Mouse (Mus musculus): ENCODE measurements around the gene Mrps12. TPM values are rescaled to one million over a fixed set of nuclear protein-coding genes. Genes with fewer than 3 reads are reported as not detected.

Gene Mrps12
- polyA plus RNA-seq, 1 experiment from 2014 or later, result 144 TPM

DNA sequence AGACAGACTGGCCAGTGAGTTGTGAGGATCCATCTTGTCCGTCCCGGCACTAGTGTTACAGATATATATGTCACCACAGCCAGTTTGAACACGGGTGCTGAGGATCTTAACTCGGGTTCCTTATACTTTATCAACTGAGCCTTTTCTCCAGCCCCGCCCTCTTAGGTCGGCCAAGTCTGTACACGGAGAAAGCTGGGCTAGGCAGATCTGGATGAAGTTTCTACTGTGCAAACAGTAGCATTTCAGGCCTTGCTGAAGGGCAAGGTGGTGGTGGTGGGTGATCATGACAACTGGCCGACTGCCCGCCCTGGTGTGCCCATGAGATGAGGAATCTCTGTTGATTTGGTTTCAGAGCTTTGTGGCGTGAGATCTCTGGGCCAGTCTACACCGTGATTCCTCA is 44.3 kb downstream of the Mrps12 start:
- no peak for ATAC-seq (replicated peaks; ENCODE audit: low FRiP score)
- no peaks in the 10 kb centered on the region for H3K9me3 ChIP-seq (replicated peaks)

DNA sequence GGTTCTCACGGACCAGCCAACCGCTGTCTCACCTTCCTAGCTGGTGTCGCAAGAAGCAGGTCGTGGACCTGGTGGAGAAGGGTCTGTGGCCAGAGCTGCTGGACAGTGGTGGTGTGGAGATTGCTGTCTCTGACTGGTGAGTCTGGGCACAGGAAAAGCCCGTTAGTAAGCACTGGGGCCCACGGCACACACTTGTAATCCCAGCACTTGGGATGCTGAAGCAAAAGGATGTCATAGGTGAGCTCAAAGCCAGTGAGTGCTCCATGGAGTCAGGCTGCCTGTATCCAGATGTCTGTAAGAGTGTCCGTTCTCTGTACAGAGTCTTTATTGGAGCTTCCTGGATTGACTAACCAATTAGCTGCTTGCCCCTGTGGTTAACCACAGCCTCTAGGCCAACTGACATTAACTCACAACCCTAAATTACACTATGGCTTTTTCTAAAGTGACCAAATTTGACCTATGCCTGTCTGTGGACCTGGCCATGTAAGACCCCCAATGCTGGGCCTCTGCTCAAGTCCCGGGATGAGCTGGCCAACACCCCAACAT is 46.6 kb downstream of the Mrps12 start:
- H3K4me1 ChIP-seq, result peaks cover 20% of the 10 kb centered on the region
- no peaks in the 10 kb centered on the region for H3K36me3 ChIP-seq
- no peak overlapping the region for H3K4me3 ChIP-seq (replicated peaks)
- no peaks in the 10 kb centered on the region for H3K9me3 ChIP-seq (replicated peaks)
- ATAC-seq (replicated peaks; ENCODE audit: low FRiP score), result no peak
- H3K9ac ChIP-seq, result no peak overlapping the region
- H3K27me3 ChIP-seq, result no peaks in the 10 kb centered on the region
- H3K27ac ChIP-seq, result no peak overlapping the region
- WGBS, result 55% methylated on average over 8 of the region's 8 CpGs
- H3K4me2 ChIP-seq, result peak overlapping the region; percentile 91

More for the DNA sequence above, 44.3 kb downstream of the Mrps12 start:
- Histone ChIP-seq H3K27ac (no peak overlapping the region), H3K27me3 (no peaks in the 10 kb centered on the region), H3K4me1 (peaks cover 20% of the 10 kb centered on the region), H3K4me2 (no peak overlapping the region), H3K9ac (no peak overlapping the region), H3K36me3 (no peaks in the 10 kb centered on the region), H3K4me3 (replicated peaks) (no peak overlapping the region)
- WGBS, result 92% methylated on average over 11 of the region's 11 CpGs

DNA sequence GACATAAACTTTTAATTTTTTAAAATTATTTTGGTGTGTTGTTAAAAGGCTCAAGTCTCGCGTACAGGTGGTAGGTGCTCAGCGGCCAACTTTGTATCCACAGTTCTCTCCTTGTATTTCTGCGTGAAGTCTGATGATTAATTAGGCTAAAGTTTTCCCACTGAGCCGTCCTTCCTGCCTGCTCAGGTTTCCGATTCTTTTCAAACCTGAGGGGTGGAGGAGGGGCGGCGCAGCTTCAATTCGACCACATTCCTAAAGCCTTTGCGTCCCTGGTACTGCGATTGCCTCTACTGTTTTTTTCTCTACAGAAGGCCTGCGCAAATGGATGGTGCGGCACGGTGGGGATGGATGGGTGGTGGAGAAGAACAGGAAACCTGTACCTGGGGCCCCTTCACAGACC is 47.2 kb downstream of the Mrps12 start:
- no peak for ATAC-seq (replicated peaks; ENCODE audit: low FRiP score)
- Histone ChIP-seq H3K27ac (no peak overlapping the region), H3K9me3 (replicated peaks) (no peaks in the 10 kb centered on the region), H3K4me2 (peak overlapping the region; percentile 91), H3K4me1 (peaks cover 20% of the 10 kb centered on the region), H3K27me3 (no peaks in the 10 kb centered on the region), H3K4me3 (replicated peaks) (peak overlapping the region; percentile 53; the same call in 1 of the 2 replicates), H3K36me3 (no peaks in the 10 kb centered on the region), H3K9ac (no peak overlapping the region)
- 6% methylated on average over 14 of the region's 14 CpGs for WGBS

DNA sequence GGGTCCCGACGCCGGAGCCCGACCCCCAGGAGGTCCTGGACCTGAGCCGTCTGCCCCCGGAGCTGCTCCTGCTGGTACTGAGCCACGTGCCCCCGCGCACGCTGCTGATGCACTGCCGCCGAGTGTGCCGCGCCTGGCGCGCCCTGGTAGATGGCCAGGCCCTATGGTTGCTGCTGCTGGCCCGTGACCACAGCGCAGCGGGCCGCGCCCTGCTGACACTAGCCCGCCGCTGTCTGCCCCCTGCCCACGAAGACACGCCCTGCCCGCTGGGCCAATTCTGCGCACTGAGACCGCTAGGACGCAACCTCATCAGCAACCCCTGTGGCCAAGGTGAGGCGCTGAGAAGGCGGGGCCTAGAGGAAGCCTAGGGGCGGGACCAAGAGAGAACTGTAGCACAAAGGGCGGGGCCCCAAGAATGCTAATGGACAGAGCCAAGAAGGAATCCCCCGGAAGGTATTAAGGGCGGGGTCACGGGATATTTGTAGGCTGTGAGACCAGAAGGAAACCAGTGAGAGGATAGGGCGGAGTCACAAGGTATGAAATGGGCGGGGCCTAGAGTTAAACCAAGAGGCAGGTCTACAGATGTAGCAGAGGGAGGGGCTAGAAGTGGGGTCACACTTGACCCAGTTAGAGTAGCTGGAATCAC is 48.2 kb downstream of the Mrps12 start:
- Histone ChIP-seq H3K27me3 (no peaks in the 10 kb centered on the region), H3K4me2 (peak overlapping the region; percentile 91), H3K36me3 (no peaks in the 10 kb centered on the region), H3K9me3 (replicated peaks) (no peaks in the 10 kb centered on the region), H3K4me3 (replicated peaks) (peak overlapping the region; percentile 53), H3K27ac (no peak overlapping the region), H3K9ac (peak overlapping the region; percentile 39), H3K4me1 (peaks cover 20% of the 10 kb centered on the region)
- ATAC-seq (replicated peaks; ENCODE audit: low FRiP score), result peak; percentile 87
- under 1% methylated on average over 38 of the region's 38 CpGs for WGBS

DNA sequence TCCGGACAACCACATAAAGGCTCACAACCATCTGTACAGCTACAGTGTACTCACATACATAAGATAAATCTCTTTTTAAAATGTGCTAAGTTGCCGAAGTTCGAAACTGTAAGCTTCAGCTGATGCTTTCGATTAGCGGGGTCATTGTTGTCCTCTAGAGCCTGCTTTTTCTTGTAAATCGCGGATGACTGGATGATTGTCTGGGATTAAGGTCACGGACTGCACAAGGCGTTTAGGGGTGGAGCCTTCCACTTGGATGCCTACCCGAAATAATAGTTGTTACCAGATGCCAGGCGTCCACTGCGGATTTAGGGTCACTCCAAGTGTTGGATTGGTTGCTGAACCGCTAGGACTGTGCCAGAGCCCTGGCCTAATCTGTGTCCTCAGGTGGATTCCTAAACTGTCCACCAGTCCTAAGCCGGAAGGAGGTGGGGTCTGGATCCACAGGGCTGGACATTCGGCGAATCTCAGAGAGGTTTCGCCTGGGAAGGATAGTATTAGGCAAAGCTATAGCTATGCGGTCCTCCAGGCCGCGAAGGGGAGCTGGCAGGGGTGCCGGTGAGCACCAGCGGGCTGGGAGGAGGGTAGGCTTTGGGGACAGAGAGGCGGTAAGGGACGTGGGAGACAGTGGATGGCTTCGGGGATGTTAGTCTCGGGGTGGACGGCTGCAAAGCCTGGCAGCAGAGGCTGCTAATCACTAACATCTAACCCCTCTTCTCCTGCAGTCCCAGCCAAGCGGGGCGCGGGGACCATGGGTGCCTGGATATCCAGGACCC is 48.9 kb downstream of the Mrps12 start, which contains the start of gene Fbxo27:
Gene Fbxo27, plus strand, starts transcription at position 305 of the 776 bp plus-strand sequence.
- H3K27ac ChIP-seq, result no peak within 1 kb of the TSS
- H3K9me3 ChIP-seq (replicated peaks), result no peaks in the 10 kb centered on the region
- no peaks in the 10 kb centered on the region for H3K36me3 ChIP-seq
- H3K9ac ChIP-seq, result peak within 1 kb of the TSS; percentile 39
- H3K27me3 ChIP-seq, result no peaks in the 10 kb centered on the region
- H3K4me2 ChIP-seq, result peak within 1 kb of the TSS; percentile 91
- H3K4me3 ChIP-seq (replicated peaks), result peak within 1 kb of the TSS; percentile 53
- peak; percentile 47 for ATAC-seq (replicated peaks; ENCODE audit: low FRiP score)
- peaks cover 20% of the 10 kb centered on the region for H3K4me1 ChIP-seq
- 37% methylated on average over 30 of the region's 30 CpGs for WGBS

DNA sequence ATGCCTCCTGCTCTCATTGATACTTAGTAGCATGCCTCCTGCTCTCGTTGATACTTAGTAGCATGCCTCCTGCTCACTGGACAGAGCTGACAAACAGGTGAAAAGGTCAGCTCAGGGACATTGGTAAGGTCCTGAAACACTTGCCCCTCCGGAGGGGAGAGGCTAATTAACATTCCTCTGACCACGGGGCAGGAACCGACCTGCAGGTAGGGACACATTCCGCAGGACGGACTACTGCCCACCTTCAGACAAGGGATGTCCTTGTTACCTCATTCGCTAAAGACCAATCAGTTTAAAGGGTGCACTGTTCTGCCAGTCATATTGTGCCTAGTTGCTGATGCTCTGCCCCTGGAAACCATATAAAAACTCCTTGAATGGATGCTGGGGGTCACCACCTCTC is 50.5 kb downstream of the Mrps12 start:
- Histone ChIP-seq H3K4me3 (replicated peaks) (no peak overlapping the region), H3K9me3 (replicated peaks) (no peaks in the 10 kb centered on the region), H3K4me1 (peaks cover 20% of the 10 kb centered on the region), H3K27me3 (no peaks in the 10 kb centered on the region), H3K27ac (no peak overlapping the region), H3K36me3 (no peaks in the 10 kb centered on the region), H3K4me2 (no peak overlapping the region), H3K9ac (no peak overlapping the region)
- WGBS, result 57% methylated on average over 7 of the region's 7 CpGs
- ATAC-seq (replicated peaks; ENCODE audit: low FRiP score), result no peak

Other genes with a start within 250 kb of the Mrps12 start
- not detected in 2 replicates for gene Ifnl2, start 231.4 kb downstream of the Mrps12 start, polyA plus RNA-seq (2015; fragmentation: Nextera tagmentation; extraction: Ambion mirVana)
- not detected in 2 replicates for gene Ifnl3, start 219.0 kb downstream of the Mrps12 start, polyA plus RNA-seq (2015; fragmentation: Nextera tagmentation; extraction: Ambion mirVana)
- gene Sycn, start 200.9 kb downstream of the Mrps12 start, polyA plus RNA-seq (2015; fragmentation: Nextera tagmentation; extraction: Ambion mirVana), result not detected in 2 replicates
- gene Nccrp1, start 194.6 kb downstream of the Mrps12 start, polyA plus RNA-seq (2015; fragmentation: Nextera tagmentation; extraction: Ambion mirVana), result 0.14 TPM in 1 of 2 replicates, not detected in the other
- gene Samd4b, start 143.7 kb downstream of the Mrps12 start, polyA plus RNA-seq (2015; fragmentation: Nextera tagmentation; extraction: Ambion mirVana), result 28.8 and 33.6 TPM in 2 replicates
- gene Pak4, start 143.6 kb downstream of the Mrps12 start, polyA plus RNA-seq (2015; fragmentation: Nextera tagmentation; extraction: Ambion mirVana), result 63.9 and 72.1 TPM in 2 replicates
- gene Acp7, start 110.5 kb downstream of the Mrps12 start, polyA plus RNA-seq (2015; fragmentation: Nextera tagmentation; extraction: Ambion mirVana), result not detected in 2 replicates
- 5.4 and 9.1 TPM in 2 replicates for gene Fbxo27, start 49.0 kb downstream of the Mrps12 start, polyA plus RNA-seq (2015; fragmentation: Nextera tagmentation; extraction: Ambion mirVana)
- gene Fbxo17, start 25.0 kb downstream of the Mrps12 start, polyA plus RNA-seq (2015; fragmentation: Nextera tagmentation; extraction: Ambion mirVana), result 8.2 and 9.2 TPM in 2 replicates
- 30.0 and 30.8 TPM in 2 replicates for gene Sars2, start 172 bp upstream of the Mrps12 start, polyA plus RNA-seq (2015; fragmentation: Nextera tagmentation; extraction: Ambion mirVana)
- not detected in 2 replicates for gene Ccer2, start 14.4 kb upstream of the Mrps12 start, polyA plus RNA-seq (2015; fragmentation: Nextera tagmentation; extraction: Ambion mirVana)
- gene Sirt2, start 24.9 kb upstream of the Mrps12 start, polyA plus RNA-seq (2015; fragmentation: Nextera tagmentation; extraction: Ambion mirVana), result 57.2 and 67.6 TPM in 2 replicates
- gene Nfkbib, start 25.7 kb upstream of the Mrps12 start, polyA plus RNA-seq (2015; fragmentation: Nextera tagmentation; extraction: Ambion mirVana), result 41.6 and 45.2 TPM in 2 replicates
- 6.2 and 7.4 TPM in 2 replicates for gene Rinl, start 47.1 kb upstream of the Mrps12 start, polyA plus RNA-seq (2015; fragmentation: Nextera tagmentation; extraction: Ambion mirVana)
- gene Hnrnpl, start 66.7 kb upstream of the Mrps12 start, polyA plus RNA-seq (2015; fragmentation: Nextera tagmentation; extraction: Ambion mirVana), result 264 and 265 TPM in 2 replicates
- gene Ech1, start 83.4 kb upstream of the Mrps12 start, polyA plus RNA-seq (2015; fragmentation: Nextera tagmentation; extraction: Ambion mirVana), result 154 and 164 TPM in 2 replicates
- 12.0 and 32.1 TPM in 2 replicates for gene Lgals4, start 92.0 kb upstream of the Mrps12 start, polyA plus RNA-seq (2015; fragmentation: Nextera tagmentation; extraction: Ambion mirVana)
- 1.9 and 3.1 TPM in 2 replicates for gene Lgals7, start 122.0 kb upstream of the Mrps12 start, polyA plus RNA-seq (2015; fragmentation: Nextera tagmentation; extraction: Ambion mirVana)
- gene Capn12, start 139.6 kb upstream of the Mrps12 start, polyA plus RNA-seq (2015; fragmentation: Nextera tagmentation; extraction: Ambion mirVana), result 0.36 and 0.64 TPM in 2 replicates
- 288 and 312 TPM in 2 replicates for gene Actn4, start 220.5 kb upstream of the Mrps12 start, polyA plus RNA-seq (2015; fragmentation: Nextera tagmentation; extraction: Ambion mirVana)
- gene Eif3k, start 240.0 kb upstream of the Mrps12 start, polyA plus RNA-seq (2015; fragmentation: Nextera tagmentation; extraction: Ambion mirVana), result 401 and 402 TPM in 2 replicates
- gene Map4k1, start 240.2 kb upstream of the Mrps12 start, polyA plus RNA-seq (2015; fragmentation: Nextera tagmentation; extraction: Ambion mirVana), result 9.0 and 9.6 TPM in 2 replicates